Mouse (Mus musculus) limb, embryonic 15.5 days (tissue): ENCODE results near the gene Bcdin3d. TPM values are rescaled to one million over a fixed set of nuclear protein-coding genes. Genes with fewer than 3 reads are reported as not detected.
A peak's percentile ranks its signal among the peaks of the same experiment; 100 is the strongest.
"Not testable (repeated sequence)": the region's sequence is repeated elsewhere in the genome, so short reads cannot be mapped to it uniquely, and the experiment has no call there.

Source experiments
- ATAC-seq: fragments of 200-750 bp; cut with Nextera tagmentation; 2 replicates; pipeline ENCODE4 v1.8.0; 2017; ENCODE audit warnings: low read depth, moderate TSS enrichment; ENCODE audit not compliant: insufficient number of reproducible peaks, low FRiP score, low TSS enrichment
- H3K27ac ChIP-seq: fragments of 300-500 bp; sonication (generic); 2 replicates; pipeline ENCODE4 v1.5.1; 2015; ENCODE audit warnings: moderate library complexity, mild to moderate bottlenecking, inconsistent platforms
- H3K27me3 ChIP-seq: fragments of 300-500 bp; sonication (generic); 2 replicates; pipeline ENCODE4 v1.6.1; 2015; ENCODE audit warnings: inconsistent platforms
- H3K36me3 ChIP-seq: fragments of 300-500 bp; sonication (generic); 2 replicates; pipeline ENCODE4 v1.6.1; 2015; ENCODE audit warnings: inconsistent platforms
- H3K4me1 ChIP-seq: fragments of 300-500 bp; sonication (generic); 2 replicates; pipeline ENCODE4 v1.6.1; 2015; ENCODE audit warnings: inconsistent platforms
- H3K4me2 ChIP-seq: fragments of 300-500 bp; sonication (generic); 2 replicates; pipeline ENCODE4 v1.6.1; 2015; ENCODE audit warnings: mild to moderate bottlenecking, inconsistent platforms
- H3K4me3 ChIP-seq: fragments of 300-500 bp; sonication (generic); 2 replicates; pipeline ENCODE4 v1.5.1; 2015; ENCODE audit warnings: mild to moderate bottlenecking, inconsistent platforms
- H3K9ac ChIP-seq: fragments of 300-500 bp; sonication (generic); 2 replicates; pipeline ENCODE4 v1.6.1; 2015; ENCODE audit warnings: inconsistent platforms
- H3K9me3 ChIP-seq: fragments of 300-500 bp; sonication (generic); 2 replicates; pipeline ENCODE4 v1.6.1; 2016; ENCODE audit warnings: inconsistent platforms
- WGBS: fragments of 180-500 bp; shearing (Covaris S2); methylation state at CpG from one replicate; pipeline ENCODE4 v1.1.7; 2015; 5-methylcytosine and 5-hydroxymethylcytosine counted together
- polyA plus RNA-seq: library from polyadenylated mRNA; unstranded; fragments of >200 nt; fragmentation: Nextera tagmentation; extraction: Ambion mirVana; gene quantifications from 2 replicates; pipeline ENCODE4 v1.2.1, GENCODE M21; 2015

The Bcdin3d gene
- polyA plus RNA-seq, 1 experiment from 2014 or later, result 12.7 TPM

DNA sequence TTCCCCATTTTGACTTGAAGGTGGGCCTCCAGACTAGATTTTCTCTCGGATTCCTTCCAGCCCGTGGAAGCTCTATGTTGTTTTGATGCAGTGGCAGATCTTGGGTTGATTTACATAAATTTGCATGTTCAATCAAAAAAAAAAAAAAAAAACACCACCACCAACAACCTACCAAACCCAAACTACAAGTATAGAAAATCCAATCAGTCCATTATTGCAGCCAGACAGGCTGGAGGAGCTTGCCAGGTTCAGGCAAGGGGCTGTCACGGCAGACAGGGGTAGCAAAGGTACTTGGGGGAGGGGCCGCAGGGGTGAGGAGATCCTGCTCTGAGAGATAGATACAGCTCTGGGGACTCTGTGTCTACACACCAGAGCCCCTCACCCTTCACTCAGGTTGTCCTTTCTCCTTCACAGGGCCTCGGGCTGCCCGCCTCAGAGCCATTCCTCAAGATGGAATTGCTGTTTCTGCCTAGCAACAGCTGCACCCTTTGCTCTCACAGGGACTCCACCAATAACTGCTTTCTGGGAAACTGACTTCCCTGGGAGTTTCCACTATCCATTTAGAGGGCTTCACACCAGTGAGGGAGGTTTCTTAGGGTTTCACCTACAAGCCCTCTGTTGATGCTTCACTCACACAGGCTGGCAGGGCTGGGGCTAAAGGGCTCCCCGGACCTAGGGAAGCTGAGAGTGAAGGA, 19.8 kb downstream of the Bcdin3d start:
- H3K4me3 ChIP-seq, result peak overlapping the region; percentile 15; the same call in 1 of the 2 replicates
- no peaks in the 10 kb centered on the region for H3K27me3 ChIP-seq
- peaks cover 22% of the 10 kb centered on the region for H3K36me3 ChIP-seq
- ATAC-seq, result no peak
- peak overlapping the region; percentile 68 for H3K27ac ChIP-seq
- peak overlapping the region; percentile 72; the same call in 1 of the 2 replicates for H3K4me2 ChIP-seq
- no peaks in the 10 kb centered on the region for H3K9me3 ChIP-seq
- 67% methylated on average over 7 of the region's 7 CpGs for WGBS
- 0 out of 2 replicates have a peak overlapping the region, but pooled peaks have one; percentile 1 for H3K9ac ChIP-seq
- peaks cover 55% of the 10 kb centered on the region for H3K4me1 ChIP-seq

DNA sequence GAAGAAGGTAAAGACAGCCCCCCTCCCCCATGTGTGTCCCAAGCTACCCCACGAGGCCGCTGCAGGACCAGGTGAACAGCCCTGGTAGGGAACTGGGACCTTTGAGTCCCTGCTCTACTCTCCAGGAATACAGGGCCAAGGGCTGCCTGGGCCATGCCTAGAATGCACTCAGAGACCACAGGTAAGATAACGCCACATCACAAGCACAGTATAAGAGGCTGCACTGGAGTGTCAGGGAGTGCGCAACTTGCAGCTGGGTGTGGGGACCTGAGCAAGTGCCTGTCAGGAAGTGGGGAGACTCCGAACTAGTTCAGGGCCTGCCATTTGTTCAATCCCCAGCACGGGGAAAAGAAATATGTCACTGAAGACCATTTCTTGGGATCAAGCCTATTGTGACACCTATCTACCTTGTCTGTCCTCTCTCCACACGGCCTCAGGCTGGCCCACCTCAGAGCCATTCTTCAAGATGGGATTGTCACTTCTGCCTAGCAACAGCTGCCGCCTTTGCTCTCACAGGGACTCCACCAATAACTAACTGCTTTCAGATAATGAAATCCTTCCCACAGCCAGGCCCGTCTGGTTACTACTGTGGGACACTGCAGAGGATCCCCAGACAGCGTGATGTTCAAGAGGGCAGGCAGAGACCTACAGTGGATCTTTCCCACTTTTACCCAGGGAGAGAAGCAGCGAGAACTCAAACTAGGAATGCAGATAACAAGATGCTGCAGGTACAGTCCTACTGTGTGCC, 21.2 kb downstream of the Bcdin3d start:
- H3K9me3 ChIP-seq, result no peaks in the 10 kb centered on the region
- no peak overlapping the region for H3K4me2 ChIP-seq
- H3K9ac ChIP-seq, result no peak overlapping the region
- 70% methylated on average over 11 of the region's 11 CpGs for WGBS
- H3K36me3 ChIP-seq, result peaks cover 26% of the 10 kb centered on the region
- no peak overlapping the region for H3K4me3 ChIP-seq
- H3K4me1 ChIP-seq, result peaks cover 62% of the 10 kb centered on the region
- no peak overlapping the region for H3K27ac ChIP-seq
- no peak for ATAC-seq
- no peaks in the 10 kb centered on the region for H3K27me3 ChIP-seq

DNA sequence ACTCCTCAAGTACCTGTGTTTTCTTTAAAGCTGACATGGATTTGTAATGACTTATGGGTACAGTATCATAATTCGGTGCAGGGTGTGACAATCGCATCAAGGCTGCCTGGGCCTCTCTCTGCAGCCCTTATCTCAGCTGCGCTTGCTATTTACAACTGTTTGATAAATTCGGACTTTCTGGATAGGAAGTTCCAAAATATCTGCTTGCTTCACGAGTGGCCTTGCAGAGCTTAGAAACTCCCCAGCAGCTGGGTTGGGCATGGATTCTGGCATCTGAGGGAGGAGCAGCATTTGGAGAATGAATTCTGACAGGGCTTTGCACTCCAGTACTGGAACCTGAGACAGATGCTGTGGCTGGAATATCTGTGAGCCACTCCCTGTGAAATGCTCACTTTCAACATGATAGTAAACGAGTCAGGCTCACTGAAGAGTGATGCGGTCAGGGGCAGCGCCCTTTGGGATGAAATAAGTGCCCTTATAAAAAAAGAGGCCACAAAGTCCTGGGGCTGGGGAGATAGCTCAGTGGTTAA, 24.7 kb downstream of the Bcdin3d start:
- WGBS, result 72% methylated on average over 8 of the region's 8 CpGs
- Histone ChIP-seq H3K4me1 (peaks cover 45% of the 10 kb centered on the region), H3K4me2 (no peak overlapping the region), H3K27me3 (no peaks in the 10 kb centered on the region), H3K4me3 (no peak overlapping the region), H3K9ac (0 out of 2 replicates have a peak overlapping the region, but pooled peaks have one; percentile 0), H3K36me3 (peaks cover 38% of the 10 kb centered on the region), H3K27ac (peak overlapping the region; percentile 76), H3K9me3 (no peaks in the 10 kb centered on the region)
- no peak for ATAC-seq

DNA sequence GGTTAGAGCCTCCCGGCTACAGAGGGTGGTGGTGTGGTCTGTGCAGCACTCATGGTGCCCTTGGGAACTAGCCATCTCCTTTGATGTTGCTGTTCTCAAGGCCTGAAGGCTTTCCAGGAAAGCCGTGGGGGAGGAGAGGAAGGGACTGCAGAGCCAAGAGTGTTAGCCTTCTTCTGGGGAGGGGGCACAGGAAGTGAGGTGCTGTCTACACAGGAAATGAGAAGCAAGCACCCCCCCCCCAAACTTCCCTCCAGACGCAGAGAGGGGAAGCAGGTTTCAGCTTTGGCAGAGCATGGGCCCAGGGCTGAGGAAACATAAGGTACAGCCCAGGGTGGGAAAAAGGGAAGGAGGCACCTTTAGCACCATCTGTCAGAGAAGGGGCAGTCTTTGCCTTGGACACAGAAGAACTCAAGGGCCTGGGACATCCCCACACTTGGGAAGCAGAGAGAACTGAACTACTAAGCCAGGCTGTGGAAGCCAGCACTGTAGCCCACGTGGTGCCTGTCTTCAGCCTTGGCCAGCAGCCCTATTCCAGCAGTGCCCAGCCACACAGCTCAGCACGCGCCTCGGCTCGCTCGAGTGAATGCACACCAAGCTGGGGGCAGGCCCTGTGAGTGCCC, 25.3 kb downstream of the Bcdin3d start:
- 39% methylated on average over 9 of the region's 9 CpGs for WGBS
- H3K4me2 ChIP-seq, result no peak overlapping the region

DNA sequence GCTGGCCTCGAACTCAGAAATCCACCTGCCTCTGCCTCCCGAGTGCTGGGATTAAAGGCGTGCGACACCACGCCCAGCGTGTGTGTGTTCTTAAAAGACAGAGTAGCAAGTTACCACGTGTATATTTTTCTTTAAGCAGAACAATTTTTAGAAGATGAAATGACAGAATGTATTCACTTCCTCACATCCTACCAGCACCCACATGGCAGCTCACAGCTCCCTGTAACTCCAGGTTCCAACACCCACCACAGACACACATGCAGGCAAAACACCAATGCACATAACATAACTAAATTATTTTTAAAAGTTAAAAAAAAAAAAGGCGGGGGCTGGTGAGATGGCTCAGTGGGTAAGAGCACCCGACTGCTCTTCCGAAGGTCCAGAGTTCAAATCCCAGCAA, 28.4 kb downstream of the Bcdin3d start:
- not testable (repeated sequence) for H3K27me3 ChIP-seq, H3K9me3 ChIP-seq, H3K27ac ChIP-seq, H3K4me3 ChIP-seq, ATAC-seq, H3K9ac ChIP-seq, H3K4me2 ChIP-seq
- H3K4me1 ChIP-seq, result peaks cover 37% of the 10 kb centered on the region
- 89% methylated on average over 10 of the region's 10 CpGs for WGBS
- 0 out of 2 replicates have a peak, but pooled peaks cover 25% of the 10 kb centered on the region for H3K36me3 ChIP-seq

More for the DNA sequence above, 25.3 kb downstream of the Bcdin3d start:
- H3K27me3 ChIP-seq, result no peaks in the 10 kb centered on the region
- ATAC-seq, result peak; percentile 41
- H3K9me3 ChIP-seq, result no peaks in the 10 kb centered on the region
- peaks cover 42% of the 10 kb centered on the region for H3K4me1 ChIP-seq
- no peak overlapping the region for H3K4me3 ChIP-seq
- H3K9ac ChIP-seq, result 0 out of 2 replicates have a peak overlapping the region, but pooled peaks have one; percentile 0
- H3K36me3 ChIP-seq, result peaks cover 42% of the 10 kb centered on the region
- peak overlapping the region; percentile 76 for H3K27ac ChIP-seq

DNA sequence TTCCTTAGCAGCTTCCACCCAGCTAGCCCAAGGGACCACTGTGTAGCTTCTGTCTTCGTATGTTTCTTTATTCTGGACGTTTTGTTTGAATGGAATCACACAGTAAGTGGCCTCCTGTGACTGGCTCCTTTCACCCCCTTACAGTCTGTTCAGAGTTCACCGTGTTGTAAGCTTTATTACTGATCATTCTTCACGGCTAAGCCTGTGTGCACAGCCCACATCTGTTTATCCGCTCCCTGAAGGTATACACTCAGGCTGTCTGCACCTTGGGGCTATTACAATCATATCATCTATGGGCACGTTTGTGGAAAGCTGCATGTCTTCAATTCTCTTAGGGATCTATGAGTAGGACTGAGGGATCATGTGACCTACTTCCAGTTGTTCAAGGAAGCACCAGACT, 29.0 kb downstream of the Bcdin3d start:
- ATAC-seq, result no peak
- WGBS, result 49% methylated on average over 6 of the region's 6 CpGs

DNA sequence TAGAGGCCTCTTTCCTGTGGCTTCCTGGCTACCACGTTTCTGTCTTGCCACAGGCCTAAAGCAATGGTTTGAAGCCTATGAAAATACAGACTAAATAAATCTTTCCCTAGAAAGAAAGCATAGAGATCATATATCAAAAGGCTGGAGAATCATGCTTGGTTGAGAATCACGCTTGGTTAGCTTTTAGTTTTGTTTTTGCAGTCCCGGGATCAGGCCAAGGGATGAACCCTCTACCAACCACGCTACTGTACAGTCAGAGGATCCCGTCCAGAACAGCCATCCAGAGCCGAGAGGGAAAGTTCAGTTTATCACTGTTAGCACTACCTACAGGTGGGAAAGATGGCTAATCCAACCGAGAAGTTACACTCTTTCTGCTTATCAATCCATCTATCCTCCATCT, 32.2 kb downstream of the Bcdin3d start:
- WGBS, result 72% methylated on average over 7 of the region's 7 CpGs
- no peak overlapping the region for H3K4me2 ChIP-seq
- no peak for ATAC-seq
- peaks cover 51% of the 10 kb centered on the region for H3K4me1 ChIP-seq
- no peaks in the 10 kb centered on the region for H3K9me3 ChIP-seq
- 0 out of 2 replicates have a peak, but pooled peaks cover 17% of the 10 kb centered on the region for H3K36me3 ChIP-seq
- H3K27me3 ChIP-seq, result no peaks in the 10 kb centered on the region
- H3K4me3 ChIP-seq, result no peak overlapping the region
- no peak overlapping the region for H3K9ac ChIP-seq
- H3K27ac ChIP-seq, result peak overlapping the region; percentile 92

More for the DNA sequence above, 29.0 kb downstream of the Bcdin3d start:
- H3K4me1 ChIP-seq, result peaks cover 42% of the 10 kb centered on the region
- no peak overlapping the region for H3K9ac ChIP-seq
- H3K4me2 ChIP-seq, result no peak overlapping the region
- H3K4me3 ChIP-seq, result no peak overlapping the region
- no peak overlapping the region for H3K27ac ChIP-seq
- 0 out of 2 replicates have a peak, but pooled peaks cover 25% of the 10 kb centered on the region for H3K36me3 ChIP-seq
- H3K27me3 ChIP-seq, result no peaks in the 10 kb centered on the region
- H3K9me3 ChIP-seq, result no peaks in the 10 kb centered on the region

DNA sequence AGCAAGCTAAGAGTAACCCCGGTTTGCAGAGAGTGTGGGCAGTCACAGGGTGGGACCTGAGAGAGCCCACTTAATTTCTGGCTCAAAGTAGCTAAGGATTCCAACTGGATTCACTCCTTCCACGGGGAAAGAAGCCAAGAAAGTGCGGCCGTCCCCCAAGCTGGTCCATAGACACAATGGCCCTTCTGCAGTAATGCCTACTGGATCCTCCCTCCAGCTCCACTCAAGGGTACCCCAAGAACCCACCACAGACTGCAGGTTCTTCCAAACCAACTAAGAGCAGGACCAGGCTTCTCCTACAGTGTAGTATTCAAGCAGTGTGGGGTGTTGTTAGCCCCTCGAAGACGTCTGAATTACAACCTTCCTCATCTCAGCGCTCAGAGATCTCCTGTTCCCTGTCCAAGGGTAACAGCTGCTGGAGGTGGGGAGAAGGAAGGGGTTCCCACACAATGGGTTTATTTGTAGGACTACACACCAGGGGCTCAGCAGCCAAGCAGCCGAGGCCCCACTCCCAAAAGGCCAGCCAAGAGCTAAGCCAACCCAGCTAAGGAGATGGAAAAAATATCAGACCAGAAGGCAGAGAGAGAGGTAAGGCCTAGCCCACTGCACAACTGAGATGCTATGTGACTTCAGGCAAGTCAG, 33.6 kb downstream of the Bcdin3d start:
- no peaks in the 10 kb centered on the region for H3K9me3 ChIP-seq
- no peak overlapping the region for H3K4me3 ChIP-seq

DNA sequence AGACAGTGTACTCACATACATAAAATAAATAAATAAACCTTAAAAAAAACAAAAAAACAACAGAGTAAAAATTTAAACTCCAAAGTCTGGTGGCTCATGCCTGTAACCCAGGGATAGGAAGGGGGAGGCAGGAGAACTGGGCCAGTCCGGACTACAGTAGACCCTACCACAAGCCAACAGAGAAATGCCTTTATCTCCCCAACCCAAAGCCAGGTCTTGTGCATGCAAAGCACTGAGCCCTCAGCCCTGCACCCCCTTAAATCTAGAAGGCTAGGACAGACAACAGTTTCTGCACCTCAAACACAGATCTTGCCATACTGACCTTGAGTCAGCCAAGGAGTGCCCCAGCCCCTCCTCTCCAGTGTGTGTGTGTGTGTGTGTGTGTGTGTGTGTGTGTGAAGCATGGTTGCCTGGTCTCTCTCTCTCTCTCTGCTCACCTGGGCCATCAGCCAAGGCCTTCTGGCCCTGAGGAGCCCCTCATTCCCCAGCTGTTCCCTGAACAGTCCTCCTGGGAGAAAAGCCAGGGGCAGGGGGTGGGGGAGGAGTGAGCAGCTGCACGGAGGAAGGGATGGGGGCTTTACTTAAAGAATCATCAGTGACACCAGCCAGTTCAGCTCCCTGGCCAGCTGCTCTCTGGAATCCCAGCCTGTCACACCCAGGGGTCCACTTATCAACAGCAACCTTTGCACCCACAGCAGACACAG, 34.3 kb downstream of the Bcdin3d start:
- Histone ChIP-seq H3K9me3 (no peaks in the 10 kb centered on the region), H3K9ac (no peak overlapping the region), H3K4me2 (no peak overlapping the region), H3K4me3 (no peak overlapping the region), H3K27me3 (no peaks in the 10 kb centered on the region), H3K4me1 (peaks cover 66% of the 10 kb centered on the region), H3K36me3 (0 out of 2 replicates have a peak, but pooled peaks cover 9% of the 10 kb centered on the region), H3K27ac (peak overlapping the region; percentile 92)
- 37% methylated on average over 2 of the region's 2 CpGs for WGBS
- peak; percentile 80 for ATAC-seq

More for the DNA sequence above, 33.6 kb downstream of the Bcdin3d start:
- peaks cover 65% of the 10 kb centered on the region for H3K4me1 ChIP-seq
- H3K4me2 ChIP-seq, result no peak overlapping the region
- H3K36me3 ChIP-seq, result 0 out of 2 replicates have a peak, but pooled peaks cover 11% of the 10 kb centered on the region
- H3K9ac ChIP-seq, result no peak overlapping the region
- peak; percentile 36 for ATAC-seq
- H3K27me3 ChIP-seq, result no peaks in the 10 kb centered on the region
- WGBS, result 25% methylated on average over 8 of the region's 8 CpGs
- H3K27ac ChIP-seq, result peak overlapping the region; percentile 92

DNA sequence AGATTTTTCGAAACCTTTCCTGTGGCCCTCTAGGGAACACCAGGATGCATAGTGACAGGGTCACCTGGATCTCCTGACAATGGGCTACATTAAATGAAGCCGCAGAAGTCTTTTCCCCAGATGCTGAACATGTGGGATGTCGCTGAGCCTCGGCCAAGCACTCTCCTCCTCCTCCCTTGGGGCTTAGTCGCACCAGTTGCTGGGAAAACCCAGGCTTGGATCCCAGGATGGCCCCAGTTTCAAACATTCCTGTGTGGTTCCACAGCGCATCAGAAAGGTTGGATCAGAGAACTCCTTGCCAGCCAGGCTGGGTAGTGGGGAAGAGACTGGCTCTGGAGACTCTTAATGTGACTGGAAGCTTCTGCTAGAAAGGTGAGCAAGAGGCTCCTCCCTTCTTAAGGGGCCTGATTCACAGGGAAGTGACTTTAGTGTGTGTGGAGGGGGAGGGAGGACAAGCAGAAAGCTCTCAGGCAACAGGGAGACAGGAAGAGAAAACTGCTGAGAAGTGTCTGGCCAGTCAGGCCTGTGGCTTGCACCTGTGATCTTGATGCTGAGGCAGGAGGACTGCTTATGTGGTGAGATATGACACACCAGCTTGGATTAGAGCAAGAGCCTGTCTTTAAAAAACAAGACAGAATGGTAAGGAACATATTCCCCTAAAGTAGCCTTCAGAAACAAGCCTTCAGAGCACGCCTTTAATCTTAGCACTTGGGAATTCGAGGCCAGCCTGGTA, 35.4 kb downstream of the Bcdin3d start:
- peak overlapping the region; percentile 47; the same call in 1 of the 2 replicates for H3K27ac ChIP-seq
- peaks cover 75% of the 10 kb centered on the region for H3K4me1 ChIP-seq
- no peaks in the 10 kb centered on the region for H3K27me3 ChIP-seq
- ATAC-seq, result no peak
- H3K4me2 ChIP-seq, result no peak overlapping the region
- no peak overlapping the region for H3K9ac ChIP-seq
- peaks cover 5% of the 10 kb centered on the region; the same call in 1 of the 2 replicates for H3K36me3 ChIP-seq
- WGBS, result 62% methylated on average over 8 of the region's 8 CpGs
- no peaks in the 10 kb centered on the region for H3K9me3 ChIP-seq
- H3K4me3 ChIP-seq, result no peak overlapping the region
